Mouse (Mus musculus): Measurements from ENCODE around the gene Eef1akmt3. TPM values are rescaled to one million over a fixed set of nuclear protein-coding genes. Genes with fewer than 3 reads are reported as not detected.

Eef1akmt3 gene
- polyA plus RNA-seq, 1 experiment from 2014 or later = 0.44 TPM

- ChIA-PET POLR2A (interaction anchor here (0.9 to 2.8 kb wide), 5 partner anchors 11 to 121 kb away, joined by 3 to 19 read pairs (median 4); partner anchors contain the start of genes Tsfm and Tspan31), CTCF (interaction anchor here (1.1 to 2.6 kb wide), 4 partner anchors 9 to 122 kb away, joined by 3 to 13 read pairs (median 6); no protein-coding TSS in a partner anchor)
- no peak for DNase-seq (ENCODE audit: low read depth, low spot score)
- ATAC-seq = no peak
- in situ Hi-C loops (cut with MboI; ENCODE audit: low pct_unique_long_range_greater_than_20kb) = no loop called here
- H3K27me3 ChIP-seq = no peaks in the 10 kb centered on the region
- no peak for TF ChIP-seq CTCF (IDR thresholded peaks at IDR 0.05)
These were observed 621 bp downstream of the Eef1akmt3 start for GRCm38 (mm10) chr10:127040569-127041214.

GRCm38 (mm10) chr10:127037641-127038040 lies 3.7 kb downstream of the Eef1akmt3 start:
- ChIA-PET POLR2A (no interaction called here), CTCF (no interaction called here)
- ATAC-seq = no peak
- in situ Hi-C loops (cut with MboI; ENCODE audit: low pct_unique_long_range_greater_than_20kb) = loop anchor here (10.0 kb wide), 1 partner anchor 123 kb away; no protein-coding TSS in a partner anchor
- H3K27me3 ChIP-seq = no peaks in the 10 kb centered on the region
- DNase-seq (ENCODE audit: low read depth, low spot score) = no peak
- TF ChIP-seq CTCF (IDR thresholded peaks at IDR 0.05) = no peak

DNA sequence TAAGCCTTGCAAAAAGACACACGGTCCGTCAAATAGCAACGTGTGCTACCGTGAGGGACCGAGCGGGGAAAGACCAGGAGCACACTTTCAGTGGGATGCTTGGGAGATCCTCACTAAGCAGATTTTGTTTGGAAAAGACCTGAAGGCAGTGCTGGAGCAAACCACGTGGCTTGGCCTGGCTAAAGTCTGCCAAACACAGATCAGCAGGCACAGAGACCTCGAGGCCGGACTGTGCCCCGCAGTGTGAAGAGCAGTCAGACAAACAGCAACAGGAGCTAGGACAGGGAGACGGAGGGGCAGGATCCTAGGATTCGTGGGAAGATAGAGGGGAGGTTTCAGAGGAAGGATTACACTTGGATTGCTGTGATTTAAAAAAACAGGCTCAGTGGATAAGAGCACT lies 5.0 kb downstream of the Eef1akmt3 start:
- ChIA-PET POLR2A (no interaction called here), CTCF (interaction anchor here (0.6 kb wide), 1 partner anchor 118 kb away, joined by 3 read pairs; no protein-coding TSS in a partner anchor)
- ATAC-seq (no peak), DNase-seq (ENCODE audit: low read depth, low spot score) (no peak)
- TF ChIP-seq CTCF (IDR thresholded peaks at IDR 0.05) = no peak
- no peaks in the 10 kb centered on the region for H3K27me3 ChIP-seq
- in situ Hi-C loops (cut with MboI; ENCODE audit: low pct_unique_long_range_greater_than_20kb) = loop anchor here (10.0 kb wide), 1 partner anchor 121 kb away; no protein-coding TSS in a partner anchor

- no peak for TF ChIP-seq CTCF (IDR thresholded peaks at IDR 0.05)
- in situ Hi-C loops (cut with MboI; ENCODE audit: low pct_unique_long_range_greater_than_20kb) = loop anchor here (10.0 kb wide), 1 partner anchor 119 kb away; no protein-coding TSS in a partner anchor
- ChIA-PET POLR2A (no interaction called here), CTCF (no interaction called here)
- ATAC-seq (no peak), DNase-seq (ENCODE audit: low read depth, low spot score) (no peak)
- H3K27me3 ChIP-seq = no peaks in the 10 kb centered on the region
These were observed 8.0 kb downstream of the Eef1akmt3 start for GRCm38 (mm10) chr10:127033301-127033741.

DNA sequence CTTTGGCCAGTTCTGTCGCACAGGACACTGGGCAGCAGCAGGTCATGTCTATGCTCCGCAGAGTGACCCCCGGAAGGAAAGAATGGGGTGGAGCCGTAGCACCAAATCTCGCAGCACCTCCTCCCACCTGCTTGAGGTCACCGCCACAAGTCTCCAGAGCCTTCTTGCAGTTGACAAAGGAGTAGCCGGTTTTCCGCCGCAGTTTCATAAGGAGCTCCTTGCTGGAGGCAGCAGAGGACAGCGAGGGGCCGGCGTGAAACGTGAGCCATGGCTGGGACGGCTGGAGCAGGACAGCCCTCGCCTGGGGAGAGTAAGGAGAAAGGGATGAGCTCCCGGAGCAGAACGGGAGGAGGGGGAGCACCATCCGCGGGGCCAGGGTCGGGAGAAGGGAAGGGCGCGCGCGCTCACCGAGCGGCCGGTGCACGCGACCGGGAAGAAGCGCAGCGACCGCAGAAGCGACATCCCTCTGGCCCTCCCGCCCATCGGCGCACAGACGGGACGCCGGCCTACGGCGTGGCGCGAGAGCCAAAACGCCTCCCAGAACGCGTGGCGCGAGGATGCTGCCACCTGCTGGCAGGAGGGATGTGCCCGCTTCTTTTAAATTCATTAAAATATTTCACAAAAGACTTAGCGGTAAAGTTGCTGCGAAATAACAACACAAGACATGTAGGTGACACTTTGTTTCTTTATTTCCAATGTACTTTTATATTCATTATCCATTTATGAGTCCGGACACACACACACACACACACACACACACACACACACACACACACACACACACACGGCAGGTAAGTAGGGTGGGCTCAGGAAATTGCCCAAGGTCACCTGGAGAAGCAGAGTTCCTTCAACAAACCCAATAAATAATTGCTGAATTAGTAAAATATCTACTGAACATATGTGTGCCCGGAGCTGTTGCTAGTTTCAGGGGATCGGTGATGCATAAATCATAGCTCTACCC lies 10.7 kb downstream of the Eef1akmt3 start, which contains the start of gene Tsfm:
Tsfm (minus strand) TSS at position 505 of the 961 bp plus-strand sequence.
- in situ Hi-C loops (cut with MboI; ENCODE audit: low pct_unique_long_range_greater_than_20kb) = loop anchor here (10.0 kb wide), 1 partner anchor 116 kb away; no protein-coding TSS in a partner anchor
- peak; percentile 75 for ATAC-seq
- no peaks in the 10 kb centered on the region for H3K27me3 ChIP-seq
- TF ChIP-seq CTCF (IDR thresholded peaks at IDR 0.05) = peak; percentile 99
- peak; percentile 43 for DNase-seq (ENCODE audit: low read depth, low spot score)
- ChIA-PET CTCF (interaction anchor here (0.7 to 2.9 kb wide), 17 partner anchors 9 to 128 kb away, joined by 3 to 14 read pairs (median 4); partner anchors contain the start of genes Eef1akmt3 and Mettl1), POLR2A (interaction anchor here (1.0 to 3.9 kb wide), 4 partner anchors 11 to 115 kb away, joined by 3 to 19 read pairs (median 3); partner anchors contain the start of genes Eef1akmt3 and Mettl1)

GRCm38 (mm10) chr10:127018422-127018821 lies 22.9 kb downstream of the Eef1akmt3 start:
- H3K27me3 ChIP-seq = no peaks in the 10 kb centered on the region
- in situ Hi-C loops (cut with MboI; ENCODE audit: low pct_unique_long_range_greater_than_20kb) = no loop called here
- no peak for DNase-seq (ENCODE audit: low read depth, low spot score)
- ChIA-PET CTCF (interaction anchor here (1.4 to 1.6 kb wide), 2 partner anchors 12 to 17 kb away, joined by 3 read pairs; no protein-coding TSS in a partner anchor), POLR2A (interaction anchor here (0.9 kb wide), 1 partner anchor 9 kb away, joined by 4 read pairs; no protein-coding TSS in a partner anchor)
- no peak for TF ChIP-seq CTCF (IDR thresholded peaks at IDR 0.05)
- ATAC-seq = no peak

DNA sequence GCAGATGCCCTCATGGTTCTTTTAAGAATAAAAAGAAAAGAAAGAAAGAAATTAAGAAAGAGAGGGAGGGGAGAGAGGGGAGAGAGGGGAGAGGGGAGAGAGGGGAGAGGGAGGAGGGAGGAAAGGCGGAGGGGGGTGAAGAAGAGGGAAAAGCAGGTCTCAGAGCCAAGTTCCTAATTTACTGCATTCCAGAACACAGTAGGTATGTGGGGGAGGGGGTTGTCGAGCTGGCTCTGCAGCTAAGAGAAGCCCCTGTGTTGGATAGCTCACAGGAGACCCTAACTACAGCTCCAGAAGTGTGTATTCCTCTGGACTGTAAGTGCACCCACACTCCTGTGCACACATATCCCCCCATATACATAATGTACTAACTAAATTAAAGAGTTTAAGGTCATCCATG lies 24.2 kb downstream of the Eef1akmt3 start:
- CTCF ChIA-PET = interaction anchor here (1.1 to 1.7 kb wide), 4 partner anchors 11 to 15 kb away, joined by 3 to 5 read pairs (median 3); no protein-coding TSS in a partner anchor
- POLR2A ChIA-PET = no interaction called here
- no peaks in the 10 kb centered on the region for H3K27me3 ChIP-seq
- no peak for ATAC-seq
- no peak for TF ChIP-seq CTCF (IDR thresholded peaks at IDR 0.05)
- DNase-seq (ENCODE audit: low read depth, low spot score) = no peak
- in situ Hi-C loops (cut with MboI; ENCODE audit: low pct_unique_long_range_greater_than_20kb) = no loop called here

GRCm38 (mm10) chr10:127016488-127016887 lies 24.8 kb downstream of the Eef1akmt3 start:
- ATAC-seq = no peak
- CTCF ChIA-PET = interaction anchor here (1.7 kb wide), 1 partner anchor 11 kb away, joined by 5 read pairs; no protein-coding TSS in a partner anchor
- in situ Hi-C loops (cut with MboI; ENCODE audit: low pct_unique_long_range_greater_than_20kb) = no loop called here
- no peaks in the 10 kb centered on the region for H3K27me3 ChIP-seq
- no peak for TF ChIP-seq CTCF (IDR thresholded peaks at IDR 0.05)
- no peak for DNase-seq (ENCODE audit: low read depth, low spot score)
- POLR2A ChIA-PET = no interaction called here

- TF ChIP-seq CTCF (IDR thresholded peaks at IDR 0.05) = no peak
- CTCF ChIA-PET = interaction anchor here (1.9 kb wide), 1 partner anchor 11 kb away, joined by 4 read pairs; no protein-coding TSS in a partner anchor
- ATAC-seq (no peak), DNase-seq (ENCODE audit: low read depth, low spot score) (no peak)
- POLR2A ChIA-PET = no interaction called here
- in situ Hi-C loops (cut with MboI; ENCODE audit: low pct_unique_long_range_greater_than_20kb) = no loop called here
- no peaks in the 10 kb centered on the region for H3K27me3 ChIP-seq
These were observed 37.5 kb downstream of the Eef1akmt3 start for GRCm38 (mm10) chr10:127003806-127004205.

- TF ChIP-seq CTCF (IDR thresholded peaks at IDR 0.05) = no peak
- CTCF ChIA-PET = interaction anchor here (1.9 kb wide), 1 partner anchor 11 kb away, joined by 4 read pairs; no protein-coding TSS in a partner anchor
- in situ Hi-C loops (cut with MboI; ENCODE audit: low pct_unique_long_range_greater_than_20kb) = no loop called here
- H3K27me3 ChIP-seq = no peaks in the 10 kb centered on the region
- POLR2A ChIA-PET = no interaction called here
- peak; percentile 29 for ATAC-seq
- no peak for DNase-seq (ENCODE audit: low read depth, low spot score)
These were observed 38.0 kb downstream of the Eef1akmt3 start for GRCm38 (mm10) chr10:127003334-127003733.
